Mouse (Mus musculus) testis, adult 2 months (tissue): ENCODE results near the gene Gm6377.

ENCODE experiments used
- CTCF ChIP-seq: fragments of 200-500 bp; IDR thresholded peaks from 2 replicates; pipeline ENCODE4 v1.5.1; 2012; ENCODE audit warnings: low read depth, mild to moderate bottlenecking, inconsistent platforms, low read length, moderate library complexity; ENCODE audit not compliant: control insufficient read depth, insufficient read depth, insufficient replicate concordance
- POLR2A ChIP-seq: fragments of 200-500 bp; IDR thresholded peaks from 2 replicates; pipeline ENCODE4 v1.6.1; 2012; ENCODE audit warnings: low read depth, mild to moderate bottlenecking, inconsistent platforms, low read length, moderate library complexity; ENCODE audit not compliant: control insufficient read depth

GRCm38 (mm10) chrX:109190969-109191368 is 5.6 kb upstream of the Gm6377 start:
- TF ChIP-seq POLR2A = no peak
- TF ChIP-seq CTCF = no peak
